Mouse (Mus musculus) effector memory CD4-positive, alpha-beta T cell, adult 7 months (primary cell): ENCODE results near the gene Phlda3. TPM values are rescaled to one million over a fixed set of nuclear protein-coding genes. Genes with fewer than 3 reads are reported as not detected.

Experiments
- polyA plus RNA-seq: library from polyadenylated mRNA; unstranded; fragments of 100-300 nt; shearing (Covaris generic); gene quantifications from one replicate; pipeline ENCODE4 v1.2.1, GENCODE M21; 2017

The Phlda3 gene
- 2.6 TPM for polyA plus RNA-seq

DNA sequence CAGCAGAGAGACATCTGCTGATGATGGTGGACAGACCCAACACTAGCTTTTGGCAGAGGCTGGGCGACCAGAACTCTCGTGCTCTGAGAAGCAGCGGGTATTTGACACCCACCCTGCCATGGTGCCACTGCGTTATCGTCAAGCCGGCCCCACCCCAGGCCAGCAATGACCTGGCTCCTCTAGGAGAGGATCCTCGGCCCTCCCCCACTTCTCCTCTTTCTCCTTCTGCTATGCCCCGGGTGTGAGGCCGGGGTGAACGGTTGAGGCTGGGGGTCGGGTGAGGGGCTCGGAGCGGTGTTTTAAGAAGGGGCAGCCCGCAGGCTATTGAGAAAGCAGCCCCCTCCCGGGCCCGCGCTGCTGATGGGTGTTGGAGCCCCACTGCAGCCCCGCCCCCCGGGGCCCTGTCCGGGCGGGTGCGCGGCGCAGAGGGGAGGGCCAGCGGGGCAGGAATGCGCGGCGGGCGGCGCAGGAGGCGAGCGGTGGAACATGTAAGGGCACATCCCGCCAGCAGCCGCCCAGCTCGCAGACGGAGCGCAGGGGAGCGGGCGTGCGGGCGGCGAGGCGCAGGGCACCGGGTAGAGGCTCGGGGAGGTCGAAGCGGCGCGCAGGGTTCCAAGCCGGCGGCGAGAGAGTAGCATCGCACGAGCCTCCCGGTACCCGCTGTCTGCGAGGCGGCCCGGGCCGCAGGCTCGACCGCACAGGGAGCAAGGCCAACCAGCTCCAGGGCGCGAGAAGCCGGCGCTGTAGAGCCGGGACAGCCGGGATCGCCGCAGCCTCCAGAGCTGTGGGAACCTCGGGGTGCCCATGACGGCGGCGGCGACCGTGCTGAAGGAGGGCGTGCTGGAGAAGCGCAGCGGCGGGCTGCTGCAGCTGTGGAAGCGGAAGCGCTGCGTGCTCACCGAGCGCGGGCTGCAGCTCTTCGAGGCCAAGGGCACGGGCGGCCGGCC lies at the start of gene Phlda3:
Phlda3 (plus strand) TSS at position 475 of the 947 bp plus-strand sequence.

DNA sequence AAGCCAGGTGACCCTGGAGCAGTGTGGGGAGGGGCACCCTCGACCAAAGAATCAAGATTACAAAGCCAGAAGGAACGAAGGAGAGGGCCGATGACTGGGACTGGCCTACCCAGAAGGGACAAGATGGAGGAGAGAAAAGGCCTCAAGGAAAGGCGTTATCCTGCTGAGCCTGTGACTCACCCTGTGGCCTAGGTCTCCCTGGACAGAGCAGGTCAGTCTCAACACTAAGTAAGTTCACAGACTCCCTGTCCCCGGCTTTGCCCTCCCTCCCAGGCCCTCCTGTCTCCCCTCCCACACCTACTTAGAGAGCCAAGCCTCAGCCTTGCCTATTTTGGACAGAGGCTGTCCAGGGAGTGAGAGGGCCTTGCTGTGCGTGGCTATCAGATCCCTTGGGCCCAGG lies 45.9 kb upstream of the Phlda3 start, which contains the start of gene Csrp1:
Csrp1 (plus strand) TSS at position 79 of the 400 bp plus-strand sequence.

DNA sequence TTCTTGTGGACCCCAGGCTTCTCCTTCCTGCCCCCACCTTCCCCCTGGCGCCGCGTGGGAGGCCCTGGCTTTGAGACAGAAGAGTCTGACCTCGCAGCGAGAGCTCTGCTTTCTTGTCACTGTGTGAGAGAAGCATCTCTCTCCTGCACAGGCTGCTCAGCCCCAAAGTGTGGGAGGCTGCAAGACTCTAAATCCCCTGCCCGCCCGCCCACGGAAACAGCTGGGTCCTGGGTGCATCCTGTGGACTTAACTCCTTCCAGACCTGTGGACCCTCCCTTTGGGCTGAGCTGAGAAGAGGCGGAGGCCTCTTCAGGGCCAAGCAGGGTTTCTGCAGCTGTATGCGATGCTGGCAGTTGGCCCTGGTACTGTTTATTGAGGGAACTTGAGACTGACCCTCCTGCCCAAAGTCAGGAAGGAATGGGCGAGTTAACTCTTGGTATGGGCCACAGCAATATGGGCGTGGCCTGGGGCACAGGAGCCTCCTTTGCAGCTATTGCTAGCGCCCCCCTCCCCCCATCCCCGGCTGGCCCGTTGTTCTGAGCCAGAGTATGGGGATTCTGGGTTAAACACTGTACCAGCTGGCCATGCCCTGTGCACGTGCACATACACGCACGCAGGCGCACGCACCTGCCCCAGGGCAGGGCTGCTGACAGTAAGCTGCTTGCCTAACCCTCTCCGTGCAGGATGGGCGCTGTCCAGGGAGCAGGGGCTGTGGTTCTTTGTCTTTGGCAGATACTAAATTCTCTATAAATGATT lies 13.0 kb downstream of the Phlda3 start, which contains the start of gene Tnni1:
Tnni1 (plus strand) TSS at position 655 of the 756 bp plus-strand sequence.

DNA sequence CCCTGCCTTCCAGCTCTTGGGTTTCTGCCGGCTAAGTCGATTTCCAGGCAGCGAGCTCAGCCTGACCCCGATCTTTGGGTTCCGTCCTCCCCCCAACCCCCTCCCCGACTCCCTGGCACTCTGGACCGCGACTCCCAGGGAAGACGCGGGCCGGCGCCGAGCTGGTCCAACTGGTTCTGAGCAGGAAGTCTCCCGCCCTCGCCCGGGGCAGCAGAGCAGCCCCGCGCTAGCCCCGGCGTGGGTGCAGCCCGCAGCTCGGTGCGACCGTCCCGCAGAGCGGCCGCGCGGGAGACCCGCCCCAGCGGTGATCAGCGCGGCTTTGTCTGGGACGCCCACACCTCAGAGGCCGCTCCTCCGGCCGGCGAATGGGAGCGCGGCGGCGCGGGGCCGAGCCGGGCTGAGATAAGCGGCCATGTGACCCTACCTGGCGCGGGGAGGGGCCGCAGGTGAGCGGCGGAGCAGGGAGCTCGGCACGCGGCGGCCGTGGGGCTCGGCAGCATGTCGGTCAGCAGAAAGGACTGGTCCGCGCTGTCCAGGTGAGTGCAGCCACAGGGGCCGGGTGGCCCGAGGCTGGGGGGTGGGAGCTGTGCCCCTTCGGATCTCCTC lies 52.7 kb downstream of the Phlda3 start, which contains the start of gene Lad1:
Lad1 (plus strand) TSS at position 118 of the 606 bp plus-strand sequence.

Other genes with a start within 250 kb of the Phlda3 start
- gene Nav1, start 158.8 kb upstream of the Phlda3 start, polyA plus RNA-seq, result 0.51 TPM
- gene Csrp1, start 46.1 kb upstream of the Phlda3 start, polyA plus RNA-seq, result 75.1 TPM
- 0.38 TPM for gene Tnni1, start 13.3 kb downstream of the Phlda3 start, polyA plus RNA-seq
- gene Lad1, start 52.5 kb downstream of the Phlda3 start, polyA plus RNA-seq, result not detected
- 0.11 TPM for gene Tnnt2, start 70.2 kb downstream of the Phlda3 start, polyA plus RNA-seq
- not detected for gene Pkp1, start 153.1 kb downstream of the Phlda3 start, polyA plus RNA-seq
- gene Igfn1, start 240.2 kb downstream of the Phlda3 start, polyA plus RNA-seq, result not detected
- gene Tmem9, start 242.0 kb downstream of the Phlda3 start, polyA plus RNA-seq, result 15.1 TPM